Mouse (Mus musculus) mouse trophoblast stem cell (cell line): ENCODE results near the gene Msmo1.

Experiments
- in situ Hi-C, 2 experiments: fragments of 300-500 bp; cut with MseI, MboI; formaldehyde crosslinking; loops; 2 replicates in 1 of 2; 3 replicates in 1 of 2; pipeline ENCODE4 v1.15.1; 2025

Msmo1 gene

DNA sequence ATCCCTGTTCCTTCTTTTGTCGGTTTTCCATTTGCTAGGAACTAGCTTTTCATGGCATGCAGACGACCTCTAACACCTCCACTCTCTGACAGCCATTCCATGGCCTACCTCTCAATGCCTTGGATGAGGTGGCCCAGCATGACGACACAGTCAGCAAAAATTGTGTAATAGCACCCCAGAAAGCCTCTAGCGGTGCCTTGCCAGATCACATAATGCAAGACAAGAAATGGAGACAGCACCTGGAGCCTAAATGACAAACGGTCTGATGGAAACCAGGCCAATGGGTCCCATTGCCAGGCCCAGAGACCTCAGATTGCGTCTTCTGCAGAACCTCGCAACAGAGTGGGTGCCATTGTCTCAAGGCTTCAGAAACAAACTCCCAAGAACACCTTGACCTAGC is 21.1 kb downstream of the Msmo1 start:
- in situ Hi-C loops, result no loop called here

DNA sequence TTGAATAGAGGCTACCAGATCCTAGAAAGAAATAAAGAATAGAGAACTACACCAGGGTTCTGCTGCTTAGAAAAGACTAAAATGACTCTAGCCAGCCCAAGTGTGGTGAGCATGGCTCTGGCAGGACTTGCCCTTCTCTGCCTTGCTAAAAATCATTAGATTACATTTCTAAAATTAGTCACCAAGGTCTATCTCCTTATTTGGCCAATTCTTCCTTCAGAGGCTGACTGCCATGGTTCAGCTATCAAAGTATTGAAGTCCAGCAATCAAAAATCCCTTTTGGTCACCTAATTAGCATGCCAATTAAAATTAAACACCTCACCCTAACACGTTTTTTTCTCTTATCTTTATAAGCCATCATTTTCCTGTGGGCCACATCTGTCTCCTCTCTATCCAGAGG is 22.0 kb downstream of the Msmo1 start:
- in situ Hi-C loops, result no loop called here

DNA sequence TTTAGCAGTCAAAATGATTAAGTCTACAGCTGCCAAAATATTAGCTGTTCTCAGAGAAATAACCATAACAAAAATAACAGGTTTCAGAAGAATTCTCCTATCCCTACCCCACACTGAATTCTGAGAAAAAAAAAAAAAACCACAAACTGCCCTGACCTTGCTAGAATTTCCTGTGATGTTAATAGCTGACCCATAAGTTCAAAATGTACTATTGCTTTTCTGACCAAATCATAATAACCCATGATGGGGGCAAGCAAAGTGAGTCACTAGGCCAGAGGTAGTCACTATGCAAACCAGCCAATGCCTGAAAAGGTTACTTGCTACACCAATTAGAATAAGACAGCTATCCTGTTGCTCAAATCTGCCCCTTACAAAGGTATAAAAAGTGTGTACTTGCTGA is 26.1 kb downstream of the Msmo1 start:
- in situ Hi-C loops, result no loop called here

DNA sequence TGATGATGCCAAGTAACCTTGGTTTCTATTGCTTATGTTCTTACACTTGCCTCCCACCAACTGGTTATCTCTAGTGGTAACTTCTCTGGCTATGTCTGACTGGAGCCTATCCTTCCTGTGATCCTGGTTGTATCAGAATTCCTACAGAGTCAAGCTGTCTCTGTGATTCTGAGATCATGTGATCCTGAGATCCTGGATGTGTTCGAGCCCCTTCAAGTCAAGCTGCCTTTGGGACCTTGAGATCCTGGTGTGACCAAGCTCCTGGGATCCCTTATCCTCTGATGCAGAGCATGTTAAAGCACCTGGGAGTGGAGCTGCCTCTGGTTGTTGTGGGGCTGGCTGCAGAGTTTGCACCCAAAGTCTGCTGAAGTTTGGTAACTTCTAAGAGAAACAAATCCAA is 30.4 kb downstream of the Msmo1 start:
- in situ Hi-C loops, result no loop called here

DNA sequence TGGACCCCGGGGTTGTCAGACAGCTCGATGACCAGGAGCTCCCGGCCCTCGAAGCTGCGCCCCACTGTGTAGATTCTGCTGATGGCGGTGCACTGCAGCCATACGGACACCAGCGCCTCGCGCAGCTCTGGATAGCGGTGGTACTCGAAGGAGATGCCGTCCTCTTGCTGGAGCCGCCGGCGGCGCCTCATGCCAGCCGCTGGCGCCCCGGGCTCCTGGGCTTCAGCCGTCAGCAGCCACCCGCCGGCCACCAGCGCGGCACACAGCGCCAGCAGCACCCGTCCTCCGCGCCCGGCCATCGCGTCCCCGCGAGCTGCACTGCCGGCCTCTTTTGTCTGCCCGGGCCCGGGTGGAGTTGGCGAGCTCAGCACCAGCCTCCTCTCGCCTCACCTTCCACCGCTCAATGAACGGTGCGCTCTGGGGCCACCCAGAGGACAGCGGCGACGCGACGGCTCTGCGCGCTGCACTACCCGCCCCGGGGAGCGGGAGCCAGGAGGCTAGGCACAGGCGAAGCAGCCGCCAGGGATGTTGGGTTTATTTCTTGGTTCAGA is 40.9 kb downstream of the Msmo1 start, which contains the start of gene Cpe:
Cpe (minus strand) TSS at position 404 of the 551 bp plus-strand sequence.
- in situ Hi-C loops, result loop anchor here in 1 of 2 experiments (10.0 kb wide), 1 partner anchor 78 kb away; no protein-coding TSS in a partner anchor

DNA sequence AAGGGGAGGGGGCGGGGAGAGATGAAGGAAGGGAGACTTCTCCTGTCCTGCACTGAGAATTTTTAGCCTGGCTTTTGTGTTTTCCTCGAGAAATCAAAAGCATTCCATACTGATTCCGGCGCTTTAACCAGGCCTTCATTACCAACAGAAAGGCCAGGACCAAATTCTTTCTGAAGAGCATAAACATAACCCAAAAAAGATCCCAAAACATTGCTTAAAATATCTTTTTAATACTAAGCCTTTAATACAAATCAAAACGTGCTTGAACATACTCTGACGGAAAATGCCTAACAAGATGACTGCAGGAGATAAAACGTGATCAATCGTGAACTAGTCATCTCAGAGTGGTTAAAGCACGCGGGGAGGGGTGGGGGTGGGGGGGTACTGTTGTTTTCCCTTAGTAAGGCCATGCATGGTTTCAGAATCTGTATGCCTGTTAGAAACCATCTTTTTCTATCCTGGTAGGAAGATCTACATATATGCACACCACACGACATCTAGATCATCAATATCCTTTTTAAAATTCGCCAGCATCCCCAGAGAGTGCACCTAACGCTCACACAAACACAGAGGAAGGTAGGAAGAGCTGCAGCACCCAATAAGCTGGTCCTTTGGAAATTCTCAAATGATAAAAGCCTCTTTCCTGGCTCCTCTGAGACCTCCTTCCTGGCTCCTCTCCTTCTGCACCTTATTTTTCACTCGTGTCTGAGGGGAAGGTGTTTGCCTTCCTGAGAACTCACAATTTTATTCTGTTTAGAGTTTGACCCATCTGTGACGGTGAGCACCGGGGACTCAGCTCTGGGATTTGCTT is 41.8 kb downstream of the Msmo1 start:
- in situ Hi-C loops, result loop anchor here in 1 of 2 experiments (10.0 kb wide), 1 partner anchor 77 kb away; no protein-coding TSS in a partner anchor

DNA sequence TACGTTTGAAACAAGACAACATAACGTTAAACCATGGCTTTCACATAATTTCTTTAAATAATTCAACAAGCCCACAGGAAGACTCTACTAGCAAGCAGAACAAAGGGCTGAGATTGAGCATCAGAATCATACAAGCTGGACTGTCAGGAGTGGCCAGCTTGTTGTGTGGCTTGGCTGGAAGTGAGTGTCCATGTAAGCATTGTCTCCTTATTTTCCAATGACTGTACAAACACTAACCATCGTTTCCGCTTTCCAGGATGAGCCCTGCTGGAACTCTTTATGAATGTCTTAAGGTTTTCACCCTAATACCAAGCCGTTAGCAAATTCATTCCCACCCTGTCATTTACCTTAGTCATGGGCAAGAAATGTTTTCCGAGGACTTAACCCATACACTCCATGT is 42.7 kb downstream of the Msmo1 start:
- in situ Hi-C loops, result loop anchor here in 1 of 2 experiments (10.0 kb wide), 1 partner anchor 76 kb away; no protein-coding TSS in a partner anchor

DNA sequence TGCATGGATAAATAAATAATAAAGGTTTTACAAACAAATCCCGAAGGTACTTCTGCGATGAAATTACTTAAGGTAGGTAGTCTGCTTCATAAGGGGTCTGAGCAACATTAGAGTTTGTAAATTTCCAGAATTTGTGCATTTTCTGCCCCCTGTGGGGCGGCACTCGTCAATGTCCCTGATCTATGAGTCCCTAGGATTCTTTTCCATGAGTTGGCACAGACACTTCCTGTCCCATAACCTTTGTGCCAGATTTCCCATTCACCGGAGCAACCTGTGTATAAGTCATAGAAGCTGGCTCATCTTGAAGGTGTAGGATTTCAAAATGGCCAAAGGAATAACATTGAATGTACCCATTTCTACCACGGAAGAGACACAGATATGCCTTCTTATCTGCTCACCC is 43.3 kb downstream of the Msmo1 start:
- in situ Hi-C loops, result loop anchor here in 1 of 2 experiments (10.0 kb wide), 1 partner anchor 76 kb away; no protein-coding TSS in a partner anchor

DNA sequence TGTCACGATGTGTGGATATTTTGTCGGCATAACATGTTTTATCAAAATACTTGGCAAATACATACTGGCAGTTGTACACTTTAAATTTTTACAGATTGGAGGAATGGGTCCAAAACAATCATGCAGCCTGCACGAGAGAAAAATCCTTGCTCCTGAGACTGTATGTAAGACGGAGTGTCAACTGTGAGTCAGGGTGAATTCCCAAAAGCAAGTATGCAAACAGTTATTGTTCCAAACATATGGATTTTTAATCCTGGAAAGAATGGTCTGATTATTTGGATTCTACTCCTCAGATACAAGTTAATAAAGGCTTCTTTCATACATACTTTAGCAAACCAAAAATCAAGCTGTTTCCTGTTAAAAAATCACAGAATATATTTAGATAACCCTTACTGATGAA is 44.9 kb downstream of the Msmo1 start:
- in situ Hi-C loops, result no loop called here

DNA sequence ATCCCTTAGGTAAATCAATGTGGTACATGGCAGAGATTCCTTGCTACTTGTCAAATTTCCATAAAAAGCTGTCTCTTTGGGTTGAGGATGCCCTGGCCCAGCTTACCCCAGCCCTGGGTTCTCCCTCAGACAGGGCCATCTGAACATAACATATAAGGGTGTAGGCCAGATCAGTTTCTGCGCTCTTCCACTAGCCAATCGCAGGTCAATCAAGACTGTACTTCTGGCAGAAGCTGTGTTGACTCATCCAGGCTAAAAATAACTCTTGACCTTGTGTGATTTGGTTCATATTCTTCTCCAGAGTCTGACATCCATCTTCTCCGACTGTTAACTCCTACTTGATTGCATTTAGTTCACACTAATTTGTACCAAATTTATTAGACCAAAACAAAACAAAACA is 45.4 kb downstream of the Msmo1 start:
- in situ Hi-C loops, result no loop called here

DNA sequence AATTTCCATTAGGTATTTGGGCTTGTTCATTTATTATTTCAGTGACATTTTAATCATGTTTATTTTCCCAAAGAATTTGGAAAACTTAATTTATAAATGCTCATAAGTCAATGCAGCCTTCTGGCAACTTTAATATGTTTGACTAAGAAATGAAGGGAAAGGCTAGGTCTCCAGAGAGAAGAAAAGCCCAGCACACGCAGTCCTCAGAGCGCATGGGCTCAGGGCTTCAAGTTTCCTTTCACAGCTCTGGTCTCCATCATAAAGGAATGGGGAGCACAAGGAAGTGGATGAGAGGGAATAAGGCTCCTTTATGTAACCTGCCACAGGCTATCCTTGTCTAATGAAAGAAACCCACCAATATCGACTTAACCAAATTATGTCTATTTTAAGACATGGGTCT is 51.1 kb downstream of the Msmo1 start:
- in situ Hi-C loops, result no loop called here

DNA sequence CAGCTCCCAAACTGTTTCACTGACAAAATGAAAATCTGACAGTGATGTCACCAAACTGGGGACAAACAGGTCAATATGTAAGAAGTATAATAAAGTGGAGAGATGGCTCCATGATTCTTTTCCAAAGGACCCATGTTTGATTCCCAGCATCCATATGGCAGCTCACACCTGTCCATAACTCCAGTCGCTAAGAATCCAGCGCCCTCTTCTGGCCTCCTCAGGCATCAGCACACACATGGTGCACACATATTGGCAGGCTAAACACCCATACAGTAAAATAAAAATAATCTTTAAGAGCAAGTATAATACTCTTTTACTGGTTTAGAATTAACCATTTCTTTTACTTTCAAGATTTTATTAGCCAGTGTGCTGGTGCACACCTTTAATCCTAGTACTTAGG is 57.2 kb downstream of the Msmo1 start:
- in situ Hi-C loops, result no loop called here

DNA sequence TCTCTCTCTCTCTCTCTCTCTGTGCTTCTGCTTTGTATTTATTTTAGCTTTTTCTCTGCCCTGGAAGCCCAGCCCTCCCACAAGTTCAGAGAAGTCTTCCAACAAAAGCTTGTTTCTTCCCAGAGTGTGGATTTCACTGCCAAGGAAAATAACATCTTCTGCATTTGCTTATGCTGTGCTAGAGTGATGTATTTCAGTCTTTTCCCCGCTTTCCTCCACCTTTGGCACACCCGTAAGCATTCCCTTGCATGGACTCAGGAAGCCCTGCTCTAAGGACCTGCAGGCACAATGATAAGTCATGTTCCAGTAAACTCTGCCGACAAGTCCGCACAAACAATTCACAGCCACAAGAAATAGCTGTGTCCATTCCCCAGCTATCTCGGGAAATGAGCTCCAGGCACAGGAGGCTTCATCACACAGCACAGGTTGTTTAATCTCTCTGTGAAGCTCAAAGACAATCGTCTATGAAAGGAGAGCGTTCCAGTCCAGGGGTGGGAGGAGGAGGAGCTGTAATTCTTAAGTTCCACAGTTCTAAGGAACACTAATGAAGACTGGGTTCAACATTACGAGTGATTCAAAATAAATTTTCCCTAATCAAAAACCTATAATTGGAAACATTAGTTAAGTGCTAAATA is 58.5 kb downstream of the Msmo1 start:
- in situ Hi-C loops, result no loop called here

DNA sequence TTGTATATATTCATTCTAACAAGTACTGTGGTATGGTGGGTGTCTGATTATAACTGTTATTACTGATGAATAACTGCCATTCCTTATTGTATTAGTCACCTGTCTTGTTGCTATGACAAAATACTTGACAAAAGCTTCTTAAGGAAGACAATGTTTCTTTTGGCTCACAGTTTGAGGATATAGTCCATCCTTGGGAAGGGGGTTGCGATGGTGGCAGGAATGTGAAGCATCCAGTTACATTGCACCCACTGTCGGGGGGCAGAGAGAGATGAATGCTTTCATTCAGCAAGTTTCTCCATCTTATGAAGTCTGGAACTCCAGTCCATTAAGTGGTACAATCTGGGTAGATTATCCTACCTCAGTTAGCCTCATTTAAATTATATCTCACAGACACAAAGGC is 60.7 kb downstream of the Msmo1 start:
- in situ Hi-C loops, result no loop called here

DNA sequence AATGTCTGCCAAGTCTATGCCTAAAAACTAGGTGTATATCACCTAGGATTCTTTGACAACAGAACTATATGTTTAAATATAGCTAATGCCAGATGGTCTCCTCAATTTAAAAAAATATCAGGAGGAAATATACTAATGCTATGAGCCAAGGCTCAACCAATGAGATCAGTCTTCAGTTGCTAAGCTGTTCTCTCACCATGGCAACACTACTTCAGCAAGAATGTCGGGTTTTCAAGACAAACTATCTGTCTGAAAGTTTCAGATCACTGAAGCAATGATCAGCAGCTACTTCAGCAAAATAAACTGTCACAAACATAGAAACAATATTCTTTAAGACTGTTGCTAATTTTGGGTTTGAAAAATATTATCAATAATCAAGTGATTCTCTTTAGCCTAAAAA is 61.7 kb downstream of the Msmo1 start:
- in situ Hi-C loops, result no loop called here
